Mouse (Mus musculus): ENCODE measurements around the gene Ric3. TPM values are rescaled to one million over a fixed set of nuclear protein-coding genes. Genes with fewer than 3 reads are reported as not detected.

The Ric3 gene
- total and polyA plus RNA-seq, 2 experiments from 2014 or later = 32.4 to 61.0 TPM

DNA sequence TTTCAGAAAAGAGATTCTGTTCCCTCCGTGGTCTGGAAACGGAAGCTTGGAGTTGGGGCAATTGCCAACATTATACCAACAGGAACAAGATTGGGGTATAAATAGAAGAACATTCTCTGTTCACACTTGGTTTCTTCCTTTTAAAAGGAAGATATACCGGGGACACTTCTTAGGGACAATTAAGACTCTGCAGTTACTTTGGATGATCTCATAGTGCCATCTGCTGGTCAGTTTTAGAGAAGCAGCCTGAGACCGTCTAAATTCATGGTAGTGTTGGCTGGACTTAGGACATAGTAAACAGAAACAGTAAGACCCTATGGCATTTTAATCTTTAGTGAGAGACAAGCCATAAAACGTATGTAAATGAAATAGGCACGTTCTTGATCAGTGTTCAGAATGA is 54.9 kb downstream of the Ric3 start:
- 22% methylated on average over 6 of the region's 6 CpGs for WGBS
- peaks cover 81% of the 10 kb centered on the region for H3K36me3 ChIP-seq (ENCODE audit: insufficient read depth)

GRCm38 (mm10) chr7:109027721-109028120 is 55.4 kb downstream of the Ric3 start:
- H3K9me3 ChIP-seq (ENCODE audit: low read length) = no peaks in the 10 kb centered on the region
- no peaks in the 10 kb centered on the region for H3K27me3 ChIP-seq (ENCODE audit: insufficient read depth, low read length)
- no peaks in the 10 kb centered on the region for H3K4me1 ChIP-seq (ENCODE audit: insufficient read depth)
- 94% methylated on average over 7 of the region's 7 CpGs for WGBS
- H3K4me3 ChIP-seq (ENCODE audit: low read depth, low read length) = no peak overlapping the region
- TF ChIP-seq CTCF (IDR thresholded peaks at IDR 0.05; ENCODE audit: low read depth) = no peak
- no peak for DNase-seq
- no peak overlapping the region for H3K27ac ChIP-seq (ENCODE audit: low read depth, low read length)
- H3K36me3 ChIP-seq (ENCODE audit: insufficient read depth) = peaks cover 82% of the 10 kb centered on the region
- ATAC-seq = no peak
- H3K4me2 ChIP-seq (ENCODE audit: low read depth) = no peak overlapping the region
- no peak overlapping the region for H3K9ac ChIP-seq

More for the DNA sequence above, 54.9 kb downstream of the Ric3 start:
- H3K27ac ChIP-seq (ENCODE audit: low read depth, low read length) = no peak overlapping the region
- TF ChIP-seq CTCF (IDR thresholded peaks at IDR 0.05; ENCODE audit: low read depth) = peak; percentile 85
- H3K9ac ChIP-seq = no peak overlapping the region
- no peak overlapping the region for H3K4me3 ChIP-seq (ENCODE audit: low read depth, low read length)
- ATAC-seq = peak; percentile 67
- no peaks in the 10 kb centered on the region for H3K4me1 ChIP-seq (ENCODE audit: insufficient read depth)
- no peaks in the 10 kb centered on the region for H3K9me3 ChIP-seq (ENCODE audit: low read length)
- H3K27me3 ChIP-seq (ENCODE audit: insufficient read depth, low read length) = no peaks in the 10 kb centered on the region
- DNase-seq = peak; percentile 87
- no peak overlapping the region for H3K4me2 ChIP-seq (ENCODE audit: low read depth)

DNA sequence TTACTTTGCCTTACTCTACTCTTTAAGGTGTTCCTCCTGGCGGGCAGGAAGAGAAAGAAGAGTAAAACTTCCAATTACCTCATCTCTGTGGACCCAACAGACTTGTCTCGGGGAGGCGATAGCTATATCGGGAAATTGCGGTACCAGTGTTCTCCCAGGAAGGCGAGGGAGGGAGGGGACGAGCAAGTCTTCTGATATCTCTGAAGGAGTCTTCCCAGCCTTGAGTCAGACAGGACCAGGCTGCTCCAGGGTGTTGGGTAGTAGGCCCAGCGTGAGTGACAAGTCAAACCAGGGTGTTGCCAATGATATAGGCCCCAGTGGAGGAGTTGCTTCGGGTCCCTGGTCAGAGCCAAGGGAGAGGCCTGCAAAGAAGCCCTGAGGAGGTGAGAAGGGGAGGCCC is 56.2 kb downstream of the Ric3 start:
- H3K27ac ChIP-seq (ENCODE audit: low read depth, low read length) = no peak overlapping the region
- H3K9me3 ChIP-seq (ENCODE audit: low read length) = no peaks in the 10 kb centered on the region
- TF ChIP-seq CTCF (IDR thresholded peaks at IDR 0.05; ENCODE audit: low read depth) = no peak
- H3K36me3 ChIP-seq (ENCODE audit: insufficient read depth) = peaks cover 83% of the 10 kb centered on the region
- ATAC-seq (no peak), DNase-seq (no peak)
- WGBS = 94% methylated on average over 9 of the region's 9 CpGs
- no peaks in the 10 kb centered on the region for H3K4me1 ChIP-seq (ENCODE audit: insufficient read depth)
- H3K9ac ChIP-seq = no peak overlapping the region
- no peak overlapping the region for H3K4me3 ChIP-seq (ENCODE audit: low read depth, low read length)
- no peaks in the 10 kb centered on the region for H3K27me3 ChIP-seq (ENCODE audit: insufficient read depth, low read length)
- no peak overlapping the region for H3K4me2 ChIP-seq (ENCODE audit: low read depth)

- Histone ChIP-seq H3K9me3 (ENCODE audit: low read length) (no peaks in the 10 kb centered on the region), H3K4me1 (ENCODE audit: insufficient read depth) (no peaks in the 10 kb centered on the region), H3K27me3 (ENCODE audit: insufficient read depth, low read length) (no peaks in the 10 kb centered on the region), H3K9ac (no peak overlapping the region), H3K36me3 (ENCODE audit: insufficient read depth) (peaks cover 83% of the 10 kb centered on the region), H3K4me3 (ENCODE audit: low read depth, low read length) (no peak overlapping the region), H3K4me2 (ENCODE audit: low read depth) (no peak overlapping the region), H3K27ac (ENCODE audit: low read depth, low read length) (no peak overlapping the region)
- DNase-seq (no peak), ATAC-seq (no peak)
- TF ChIP-seq CTCF (IDR thresholded peaks at IDR 0.05; ENCODE audit: low read depth) = no peak
- 89% methylated on average over 7 of the region's 7 CpGs for WGBS
These were observed 57.4 kb downstream of the Ric3 start for GRCm38 (mm10) chr7:109025743-109026142.

GRCm38 (mm10) chr7:109021428-109021827 is 61.7 kb downstream of the Ric3 start:
- peak; percentile 60 for ATAC-seq
- WGBS = 18% methylated on average over 3 of the region's 3 CpGs
- DNase-seq = peak; percentile 82

DNA sequence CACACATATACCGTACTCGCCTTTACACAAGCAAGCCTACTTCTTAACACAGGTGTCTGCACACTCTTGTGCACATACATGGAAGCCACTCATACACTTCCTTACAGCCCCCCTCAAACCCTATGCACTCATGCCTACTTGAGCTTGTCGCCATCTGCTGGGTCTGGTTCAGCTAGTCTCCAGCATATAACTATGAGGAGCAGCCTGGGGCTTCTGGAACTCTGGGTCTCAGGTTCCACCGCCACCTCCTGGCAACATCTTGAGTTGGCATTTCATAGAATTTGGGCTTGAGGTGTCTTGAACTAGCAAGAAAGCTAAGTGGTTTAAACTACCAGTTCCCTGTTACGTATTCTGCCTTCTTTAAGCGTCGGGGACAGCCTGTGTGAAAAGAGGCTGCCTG is 63.9 kb downstream of the Ric3 start:
- ATAC-seq = peak; percentile 20
- H3K4me3 ChIP-seq (ENCODE audit: low read depth, low read length) = no peak overlapping the region
- no peaks in the 10 kb centered on the region for H3K9me3 ChIP-seq (ENCODE audit: low read length)
- H3K4me2 ChIP-seq (ENCODE audit: low read depth) = no peak overlapping the region
- no peak overlapping the region for H3K9ac ChIP-seq
- H3K27ac ChIP-seq (ENCODE audit: low read depth, low read length) = no peak overlapping the region
- peaks cover 25% of the 10 kb centered on the region for H3K36me3 ChIP-seq (ENCODE audit: insufficient read depth)
- no peak for DNase-seq
- peaks cover 7% of the 10 kb centered on the region; the same call in 1 of the 2 replicates for H3K4me1 ChIP-seq (ENCODE audit: insufficient read depth)
- 91% methylated on average over 7 of the region's 7 CpGs for WGBS
- TF ChIP-seq CTCF (IDR thresholded peaks at IDR 0.05; ENCODE audit: low read depth) = peak; percentile 46; the same call in 1 of the 2 replicates
- H3K27me3 ChIP-seq (ENCODE audit: insufficient read depth, low read length) = no peaks in the 10 kb centered on the region

More at GRCm38 (mm10) chr7:109021428-109021827, 61.7 kb downstream of the Ric3 start:
- no peak overlapping the region for H3K27ac ChIP-seq (ENCODE audit: low read depth, low read length)
- H3K4me1 ChIP-seq (ENCODE audit: insufficient read depth) = peaks cover 5% of the 10 kb centered on the region; the same call in 1 of the 2 replicates
- peaks cover 46% of the 10 kb centered on the region for H3K36me3 ChIP-seq (ENCODE audit: insufficient read depth)
- TF ChIP-seq CTCF (IDR thresholded peaks at IDR 0.05; ENCODE audit: low read depth) = peak; percentile 85
- H3K27me3 ChIP-seq (ENCODE audit: insufficient read depth, low read length) = no peaks in the 10 kb centered on the region
- no peak overlapping the region for H3K4me2 ChIP-seq (ENCODE audit: low read depth)
- H3K9me3 ChIP-seq (ENCODE audit: low read length) = no peaks in the 10 kb centered on the region
- H3K9ac ChIP-seq = no peak overlapping the region
- no peak overlapping the region for H3K4me3 ChIP-seq (ENCODE audit: low read depth, low read length)

- H3K9me3 ChIP-seq (ENCODE audit: low read length) = no peaks in the 10 kb centered on the region
- no peaks in the 10 kb centered on the region for H3K27me3 ChIP-seq (ENCODE audit: insufficient read depth, low read length)
- no peak overlapping the region for H3K4me2 ChIP-seq (ENCODE audit: low read depth)
- H3K36me3 ChIP-seq (ENCODE audit: insufficient read depth) = peaks cover 4% of the 10 kb centered on the region; the same call in 1 of the 2 replicates
- H3K4me3 ChIP-seq (ENCODE audit: low read depth, low read length) = no peak overlapping the region
- DNase-seq = peak; percentile 45
- no peak for TF ChIP-seq CTCF (IDR thresholded peaks at IDR 0.05; ENCODE audit: low read depth)
- ATAC-seq = peak; percentile 28
- peak overlapping the region; percentile 62 for H3K27ac ChIP-seq (ENCODE audit: low read depth, low read length)
- 26% methylated on average over 5 of the region's 5 CpGs for WGBS
- peaks cover 23% of the 10 kb centered on the region for H3K4me1 ChIP-seq (ENCODE audit: insufficient read depth)
- H3K9ac ChIP-seq = no peak overlapping the region
These were observed 66.7 kb downstream of the Ric3 start for GRCm38 (mm10) chr7:109016378-109016923.

Data from forebrain, postnatal 0 days (tissue).